Mouse (Mus musculus): ENCODE results near the gene Aamp.

Aamp gene

DNA sequence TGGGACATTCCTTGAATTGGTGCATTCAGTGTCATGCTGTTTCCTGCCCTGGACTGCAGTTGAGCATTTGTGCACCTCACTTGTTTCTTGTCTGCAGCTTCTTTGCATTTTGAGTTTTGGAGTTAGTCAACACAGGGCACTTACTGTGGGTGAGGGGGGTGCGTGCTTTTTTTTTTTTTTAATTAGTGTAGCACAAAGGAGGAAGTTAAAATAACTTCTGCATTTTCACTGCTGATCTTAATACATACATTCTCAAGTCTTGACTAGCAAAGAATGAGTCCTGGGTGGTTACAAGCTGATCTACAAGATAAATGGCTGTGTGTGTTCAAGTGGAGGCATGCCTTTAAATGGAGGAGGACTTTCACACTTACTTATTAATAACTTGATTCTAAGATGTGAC is 46.4 kb downstream of the Aamp start:
- peak; percentile 40 for DNase-seq (ENCODE audit: low read depth, low spot score)

GRCm38 (mm10) chr1:74237671-74238070 is 46.9 kb downstream of the Aamp start:
- DNase-seq (ENCODE audit: low read depth, low spot score) = peak; percentile 31

- peak; percentile 66 for DNase-seq (ENCODE audit: low read depth, low spot score)
Measured at GRCm38 (mm10) chr1:74236590-74237317, 47.8 kb downstream of the Aamp start.

- DNase-seq (ENCODE audit: low read depth, low spot score) = peak; percentile 99
Measured at GRCm38 (mm10) chr1:74235938-74236589, 48.5 kb downstream of the Aamp start, which contains the start of gene Arpc2. Gene Arpc2 (plus strand): TSS chr1:74236084.

- no peak for DNase-seq (ENCODE audit: low read depth, low spot score)
Measured at GRCm38 (mm10) chr1:74230992-74231391, 53.5 kb downstream of the Aamp start.

- no peak for DNase-seq (ENCODE audit: low read depth, low spot score)
Measured at GRCm38 (mm10) chr1:74229942-74230341, 54.6 kb downstream of the Aamp start.
